Mouse (Mus musculus) lung, postnatal 0 days (tissue): Measurements from ENCODE around the gene Art2b.

ENCODE experiments used
- CTCF ChIP-seq: IDR thresholded peaks from 2 replicates; pipeline ENCODE4 v1.5.1; 2016; ENCODE audit warnings: antibody characterized with exemption, mild to moderate bottlenecking
- EP300 ChIP-seq: IDR thresholded peaks from 2 replicates; pipeline ENCODE4 v1.6.1; 2016; ENCODE audit warnings: antibody characterized with exemption, mild to moderate bottlenecking, control low read depth

DNA sequence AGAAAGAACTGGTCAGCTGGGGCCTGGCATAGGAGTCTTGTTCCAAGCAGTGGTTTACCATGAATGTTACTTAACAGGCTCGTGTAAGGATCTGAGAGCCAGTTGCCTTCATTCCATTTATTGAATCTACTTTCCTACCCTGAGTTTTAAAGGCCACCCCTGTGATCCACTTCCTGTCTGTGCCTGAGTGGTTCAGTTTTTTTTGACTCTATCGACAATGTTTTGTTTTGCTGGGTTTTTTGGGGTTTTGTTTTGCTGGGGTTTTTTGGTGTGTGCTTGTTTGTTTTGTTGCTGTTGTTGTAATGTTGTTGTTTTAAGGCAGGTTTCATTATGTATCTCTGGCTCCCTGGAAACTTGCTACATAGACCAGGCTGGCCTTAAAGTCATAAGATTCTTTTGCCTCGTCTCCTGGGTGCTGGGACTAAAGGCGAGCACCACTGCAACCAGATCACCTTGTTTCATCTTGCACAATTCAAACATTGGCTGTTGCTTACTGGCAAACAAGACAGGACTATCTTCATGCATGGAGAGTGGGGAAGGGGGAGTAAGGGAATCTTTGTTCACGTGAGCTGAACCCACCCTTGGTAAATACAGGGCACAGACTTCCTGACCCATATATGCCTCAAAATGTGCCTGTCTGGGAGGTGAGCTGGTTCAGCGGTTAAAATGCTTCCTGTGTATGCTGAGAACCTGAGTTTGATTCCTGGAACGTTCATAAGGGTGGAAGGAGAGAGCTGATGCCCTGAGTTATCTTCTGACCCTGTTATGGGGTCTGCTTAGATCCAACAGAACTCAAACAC is 34.5 kb downstream of the Art2b start:
- TF ChIP-seq CTCF (no peak), EP300 (no peak)
